Mouse (Mus musculus) midbrain, embryonic 14.5 days (tissue): Measurements from ENCODE around the gene Thrsp. TPM values are rescaled to one million over a fixed set of nuclear protein-coding genes. Genes with fewer than 3 reads are reported as not detected.

Experiments
- ATAC-seq: fragments of 200-750 bp; cut with Nextera tagmentation; 2 replicates; pipeline ENCODE4 v1.8.0; 2017; ENCODE audit warnings: moderate number of reproducible peaks, moderate library complexity; ENCODE audit not compliant: low FRiP score, low TSS enrichment
- DNase-seq: peaks from one replicate; pipeline ENCODE4 v3.0.0-alpha.2; 2015
- H3K27ac ChIP-seq: fragments of 300-500 bp; sonication (generic); replicated peaks from 2 replicates; pipeline ENCODE4 v1.5.1; 2014; ENCODE audit warnings: mild to moderate bottlenecking, low read depth, low read length, moderate library complexity
- H3K27me3 ChIP-seq: fragments of 300-500 bp; sonication (generic); 2 replicates; pipeline ENCODE4 v1.6.1; 2014; ENCODE audit warnings: low read length, control low read depth, mixed read lengths; ENCODE audit not compliant: control insufficient read depth, insufficient read depth
- H3K36me3 ChIP-seq: fragments of 300-500 bp; sonication (generic); 2 replicates; pipeline ENCODE4 v1.6.1; 2014; ENCODE audit warnings: low read length, control low read depth; ENCODE audit not compliant: control insufficient read depth, insufficient read depth
- H3K4me1 ChIP-seq: fragments of 300-500 bp; sonication (generic); 2 replicates; pipeline ENCODE4 v1.6.1; 2014; ENCODE audit warnings: mild to moderate bottlenecking, antibody characterized with exemption, low read length, control low read depth; ENCODE audit not compliant: control insufficient read depth, insufficient read depth
- H3K4me2 ChIP-seq: fragments of 300-500 bp; sonication (generic); 2 replicates; pipeline ENCODE4 v1.6.1; 2014; ENCODE audit warnings: mild to moderate bottlenecking, low read length, moderate library complexity
- H3K4me3 ChIP-seq: fragments of 300-500 bp; sonication (generic); replicated peaks from 2 replicates; pipeline ENCODE4 v1.5.1; 2014; ENCODE audit warnings: low read depth, low read length
- H3K9ac ChIP-seq: fragments of 300-500 bp; sonication (generic); replicated peaks from 2 replicates; pipeline ENCODE4 v1.6.1; 2014; ENCODE audit warnings: mild to moderate bottlenecking, low read length, moderate library complexity
- H3K9me3 ChIP-seq: fragments of 300-500 bp; sonication (generic); 2 replicates; pipeline ENCODE4 v1.6.1; 2016; ENCODE audit warnings: low read length, control low read depth, mixed read lengths; ENCODE audit not compliant: control insufficient read depth
- WGBS: fragments of 180-500 bp; shearing (Covaris S2); extraction: QIAGEN DNeasy Blood & Tissue Kit; methylation state at CpG from one replicate; pipeline ENCODE4 v1.1.7; 2014; 5-methylcytosine and 5-hydroxymethylcytosine counted together
- polyA plus RNA-seq: library from polyadenylated mRNA; unstranded; fragments of >200 nt; fragmentation: Nextera tagmentation; extraction: Ambion mirVana; gene quantifications from 2 replicates; pipeline ENCODE4 v1.2.1, GENCODE M21; 2014

Gene Thrsp
- polyA plus RNA-seq, 1 experiment from 2014 or later, result 1.2 TPM

DNA sequence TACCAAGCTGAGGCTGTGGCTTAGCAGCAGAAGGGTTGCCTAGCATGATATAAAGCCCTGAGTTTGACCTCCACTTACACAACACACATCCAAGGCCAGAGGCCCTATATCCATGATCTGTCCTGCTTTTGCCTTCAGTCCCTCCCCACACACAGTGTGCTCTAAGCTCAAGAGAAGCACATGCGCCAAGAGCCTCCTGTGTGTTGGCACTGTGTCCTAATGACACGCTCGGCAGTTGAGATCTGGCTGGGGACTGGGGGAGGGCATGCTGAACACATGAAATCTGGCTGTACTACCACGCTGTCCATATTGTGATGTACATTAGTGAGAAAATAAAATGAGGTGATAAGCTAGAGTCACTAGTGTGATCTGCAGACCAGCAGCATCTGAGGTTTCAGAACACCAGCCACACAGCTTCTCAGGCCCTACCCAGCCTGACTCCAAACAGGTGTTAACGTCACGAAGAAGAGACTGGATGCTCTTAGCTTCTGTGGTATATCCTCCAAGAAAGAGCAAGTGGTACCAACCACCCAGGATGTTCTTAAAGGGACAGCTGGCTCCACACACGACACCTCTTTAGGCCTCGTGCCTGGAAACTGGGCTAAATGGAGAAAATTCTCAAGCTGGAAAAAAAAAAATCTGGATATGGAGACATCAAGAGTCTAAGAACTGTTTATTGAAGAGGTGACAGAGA, 3.6 kb upstream of the Thrsp start:
- Histone ChIP-seq H3K36me3 (no peaks in the 10 kb centered on the region), H3K27ac (no peak overlapping the region), H3K4me1 (0 out of 2 replicates have a peak, but pooled peaks cover 4% of the 10 kb centered on the region), H3K9me3 (no peaks in the 10 kb centered on the region), H3K27me3 (no peaks in the 10 kb centered on the region), H3K4me2 (no peak overlapping the region), H3K9ac (no peak overlapping the region), H3K4me3 (no peak overlapping the region)
- DNase-seq, result peak; percentile 15
- no peak for ATAC-seq
- WGBS, result 85% methylated on average over 8 of the region's 8 CpGs

DNA sequence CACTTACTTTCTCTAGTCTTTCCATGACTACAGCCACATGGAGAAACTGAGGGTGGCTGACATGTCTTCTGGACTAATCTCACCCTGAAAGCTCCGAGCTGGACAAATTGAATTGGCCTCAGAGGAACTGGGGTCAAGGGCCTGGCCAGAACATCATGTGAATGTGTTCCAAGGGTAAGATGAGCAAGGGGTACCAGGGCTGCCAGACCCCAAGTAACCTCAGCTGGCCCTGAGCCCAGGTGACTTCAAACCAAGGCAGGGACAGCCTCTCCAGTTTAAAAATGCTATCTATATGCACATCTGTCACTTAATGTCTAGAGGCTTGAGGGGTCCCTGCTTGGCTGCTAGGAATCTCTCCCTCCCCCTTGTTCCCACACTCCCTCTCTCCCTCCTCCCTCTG, 2.9 kb upstream of the Thrsp start:
- H3K27ac ChIP-seq, result no peak overlapping the region

DNA sequence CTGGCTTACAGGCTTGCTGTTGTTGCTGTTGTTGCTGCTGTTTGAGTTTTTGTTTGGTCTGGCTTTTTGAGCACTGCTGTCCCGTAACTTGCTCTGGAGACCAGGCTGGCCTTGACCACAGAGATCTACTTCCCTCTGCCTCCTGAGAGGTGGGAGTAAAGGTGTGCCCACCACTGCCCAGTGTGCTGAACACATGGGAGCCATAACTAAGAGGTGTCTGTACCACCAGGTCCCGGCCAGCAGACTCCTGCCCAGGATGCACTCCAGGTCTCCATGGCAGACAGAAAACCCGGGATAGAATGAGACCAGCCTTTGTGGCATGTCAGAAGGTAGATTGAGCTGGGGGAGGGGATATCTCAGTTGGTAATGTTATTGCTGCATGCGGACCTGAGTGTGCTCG, 1.6 kb upstream of the Thrsp start:
- 88% methylated on average over 5 of the region's 5 CpGs for WGBS
- Histone ChIP-seq H3K36me3 (no peaks in the 10 kb centered on the region), H3K9ac (no peak overlapping the region), H3K27me3 (no peaks in the 10 kb centered on the region), H3K4me1 (no peaks in the 10 kb centered on the region), H3K27ac (no peak overlapping the region), H3K4me3 (no peak overlapping the region), H3K9me3 (no peaks in the 10 kb centered on the region), H3K4me2 (no peak overlapping the region)
- no peak for ATAC-seq
- no peak for DNase-seq

More for the DNA sequence above, 2.9 kb upstream of the Thrsp start:
- DNase-seq (no peak), ATAC-seq (no peak)
- Histone ChIP-seq H3K27me3 (no peaks in the 10 kb centered on the region), H3K4me3 (no peak overlapping the region), H3K9me3 (no peaks in the 10 kb centered on the region), H3K4me2 (no peak overlapping the region), H3K9ac (no peak overlapping the region), H3K4me1 (0 out of 2 replicates have a peak, but pooled peaks cover 4% of the 10 kb centered on the region), H3K36me3 (no peaks in the 10 kb centered on the region)
- WGBS, result 71% methylated on average over 1 of the region's 1 CpGs

DNA sequence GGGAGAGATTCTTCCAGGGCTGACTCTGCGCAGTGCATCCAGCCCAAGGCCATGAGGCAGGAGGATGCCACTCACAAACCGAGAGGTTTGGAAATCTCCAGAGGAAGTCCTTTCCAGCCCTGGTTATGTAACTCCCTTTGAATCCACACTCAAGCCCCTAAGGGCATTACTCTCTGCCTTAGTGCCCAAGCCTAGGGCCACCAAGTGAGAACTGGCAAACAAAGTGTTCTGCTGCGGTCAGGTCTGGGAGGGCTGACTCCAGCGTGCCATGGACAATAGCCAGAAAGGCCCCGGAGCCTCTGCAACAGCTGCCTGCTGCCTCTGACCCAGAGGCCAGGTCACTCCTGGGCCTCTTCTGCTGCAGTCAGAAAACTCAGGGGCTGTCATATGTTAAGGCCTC, 1.2 kb upstream of the Thrsp start:
- Histone ChIP-seq H3K9me3 (no peaks in the 10 kb centered on the region), H3K4me2 (no peak overlapping the region), H3K4me1 (no peaks in the 10 kb centered on the region), H3K36me3 (no peaks in the 10 kb centered on the region), H3K9ac (no peak overlapping the region), H3K27ac (no peak overlapping the region), H3K27me3 (no peaks in the 10 kb centered on the region), H3K4me3 (no peak overlapping the region)
- 65% methylated on average over 5 of the region's 5 CpGs for WGBS
- ATAC-seq, result peak; percentile 23; the same call in 1 of the 2 replicates
- no peak for DNase-seq

DNA sequence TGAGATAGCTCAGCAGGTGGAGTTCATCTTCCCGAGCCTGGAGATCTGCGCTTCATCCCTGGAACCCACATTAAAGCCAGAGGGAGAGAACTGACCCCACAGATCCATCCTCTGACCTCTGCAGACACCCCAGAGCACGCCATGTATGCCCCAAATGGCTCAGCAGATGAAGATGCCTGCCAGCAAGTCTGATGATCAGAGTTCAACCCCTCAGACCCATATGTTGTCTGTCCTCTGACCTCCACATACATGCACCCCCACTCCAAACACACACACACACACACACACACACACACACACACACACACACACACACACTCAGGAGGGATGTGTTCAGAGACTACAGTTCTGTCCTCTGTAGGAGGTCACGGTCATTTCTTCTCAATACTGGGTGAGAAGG, 1.1 kb downstream of the Thrsp start:
- 87% methylated on average over 4 of the region's 4 CpGs for WGBS
- no peak overlapping the region for H3K4me3 ChIP-seq
- no peak overlapping the region for H3K27ac ChIP-seq
- DNase-seq, result no peak
- peaks cover 5% of the 10 kb centered on the region; the same call in 1 of the 2 replicates for H3K36me3 ChIP-seq
- H3K9me3 ChIP-seq, result no peaks in the 10 kb centered on the region
- H3K4me2 ChIP-seq, result no peak overlapping the region
- no peaks in the 10 kb centered on the region for H3K27me3 ChIP-seq
- H3K4me1 ChIP-seq, result no peaks in the 10 kb centered on the region
- no peak overlapping the region for H3K9ac ChIP-seq
- ATAC-seq, result no peak

DNA sequence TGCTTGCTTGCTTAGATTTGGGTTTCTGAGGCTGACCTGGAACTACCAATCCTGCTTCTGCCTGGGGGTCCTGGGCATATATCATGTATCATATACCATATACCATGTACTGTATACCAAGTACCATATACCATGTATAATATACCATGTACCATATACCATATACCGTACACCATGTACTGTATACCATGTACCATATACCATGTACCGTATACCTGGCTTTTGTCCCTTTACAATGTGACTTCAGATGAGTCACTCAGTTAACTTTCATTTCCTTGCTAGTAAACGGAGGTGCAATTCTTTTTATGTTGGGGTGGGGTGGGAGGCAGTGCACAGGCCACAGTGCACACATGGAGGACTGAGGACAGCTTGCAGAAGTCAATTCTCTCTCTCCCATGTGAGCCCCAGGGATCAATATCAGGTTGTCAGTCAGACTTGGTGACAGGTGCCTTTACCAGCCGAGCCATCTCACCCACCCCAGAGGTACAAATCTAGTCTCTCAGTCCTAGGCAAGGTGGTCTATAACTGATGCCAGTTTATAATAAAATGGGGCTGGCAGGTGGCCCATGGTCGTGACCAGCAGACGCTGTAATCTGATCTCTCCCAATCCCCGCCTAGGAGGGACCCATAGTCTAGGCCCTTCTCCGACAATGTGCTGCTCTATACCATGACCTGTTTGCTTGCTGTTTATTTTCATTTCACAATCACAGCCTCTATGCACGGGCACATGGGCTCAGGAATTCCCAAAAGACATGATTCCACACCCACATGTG, 2.4 kb downstream of the Thrsp start:
- H3K9me3 ChIP-seq, result no peaks in the 10 kb centered on the region
- no peak overlapping the region for H3K4me2 ChIP-seq
- no peak overlapping the region for H3K27ac ChIP-seq
- no peaks in the 10 kb centered on the region for H3K27me3 ChIP-seq
- H3K9ac ChIP-seq, result no peak overlapping the region
- no peak for ATAC-seq
- WGBS, result 67% methylated on average over 9 of the region's 9 CpGs
- no peak for DNase-seq
- no peak overlapping the region for H3K4me3 ChIP-seq
- no peaks in the 10 kb centered on the region for H3K4me1 ChIP-seq
- H3K36me3 ChIP-seq, result peaks cover 13% of the 10 kb centered on the region

DNA sequence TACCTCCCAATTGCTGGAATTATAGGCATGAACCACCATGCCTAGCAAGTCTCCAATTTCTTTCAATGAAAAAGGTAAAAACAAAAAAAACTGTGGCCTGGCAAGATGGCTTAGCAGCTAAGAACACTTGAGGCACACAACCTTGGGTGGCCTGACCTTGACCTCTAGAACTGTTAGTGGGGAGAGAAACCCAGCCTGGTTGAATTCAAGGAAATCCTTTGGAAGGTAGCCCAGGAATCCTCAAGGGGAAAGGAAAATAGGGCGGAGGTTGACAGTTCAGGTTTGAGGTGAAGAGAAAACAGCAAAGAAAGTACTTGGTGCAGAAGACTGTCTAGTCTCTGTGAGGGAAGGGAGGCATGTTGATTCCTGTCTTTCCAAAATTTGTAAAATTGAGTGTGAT, 3.1 kb downstream of the Thrsp start:
- Histone ChIP-seq H3K4me1 (no peaks in the 10 kb centered on the region), H3K4me2 (no peak overlapping the region), H3K4me3 (no peak overlapping the region), H3K27ac (no peak overlapping the region), H3K36me3 (peaks cover 20% of the 10 kb centered on the region), H3K27me3 (no peaks in the 10 kb centered on the region), H3K9me3 (no peaks in the 10 kb centered on the region), H3K9ac (no peak overlapping the region)
- DNase-seq, result no peak
- WGBS, result 85% methylated on average over 1 of the region's 1 CpGs
- ATAC-seq, result no peak

DNA sequence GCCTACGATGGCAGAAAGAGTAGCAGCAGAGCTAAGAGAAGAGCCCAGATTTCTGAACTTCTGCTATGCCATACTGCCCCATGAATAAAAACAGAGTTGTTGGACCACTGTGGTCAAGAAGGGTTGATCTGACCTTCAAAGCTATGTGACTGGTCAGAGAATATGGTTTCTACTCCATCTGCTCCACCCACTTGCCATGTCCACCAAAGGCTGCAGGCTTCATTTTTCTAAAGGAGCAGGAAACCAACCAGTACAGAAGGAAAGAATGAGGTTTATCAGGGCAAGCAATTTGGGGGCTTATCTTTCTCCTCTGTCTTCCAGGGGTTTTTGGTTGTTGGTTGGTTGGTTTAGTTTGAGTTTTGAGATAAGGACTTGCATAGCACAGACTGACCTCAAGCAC, 3.5 kb downstream of the Thrsp start:
- Histone ChIP-seq H3K27me3 (no peaks in the 10 kb centered on the region), H3K9ac (no peak overlapping the region), H3K9me3 (no peaks in the 10 kb centered on the region), H3K27ac (no peak overlapping the region), H3K4me2 (no peak overlapping the region), H3K4me1 (no peaks in the 10 kb centered on the region), H3K36me3 (peaks cover 25% of the 10 kb centered on the region), H3K4me3 (no peak overlapping the region)
- DNase-seq, result no peak
- WGBS, result 93% methylated on average over 1 of the region's 1 CpGs
- no peak for ATAC-seq

DNA sequence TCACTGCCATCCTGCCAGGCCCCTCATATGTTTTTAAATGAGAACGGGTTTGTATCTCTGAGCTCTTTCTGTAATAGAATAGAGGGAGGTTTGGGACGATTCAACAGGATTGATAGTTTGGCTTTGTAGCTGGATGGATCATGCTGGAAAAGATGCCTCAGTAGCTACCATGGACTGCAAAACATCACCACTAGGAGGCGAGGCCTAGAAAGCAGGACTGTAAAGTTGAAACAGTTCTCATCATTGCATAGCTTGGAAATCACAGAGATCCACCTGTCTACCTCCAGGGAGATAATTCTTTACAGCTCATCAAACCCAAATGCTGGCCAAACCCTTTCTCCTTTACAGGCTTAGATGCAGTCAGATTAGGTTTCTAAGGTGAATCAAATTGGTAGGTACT, 6.0 kb downstream of the Thrsp start:
- Histone ChIP-seq H3K4me1 (no peaks in the 10 kb centered on the region), H3K9ac (no peak overlapping the region), H3K9me3 (no peaks in the 10 kb centered on the region), H3K4me2 (no peak overlapping the region), H3K36me3 (peaks cover 41% of the 10 kb centered on the region), H3K27me3 (no peaks in the 10 kb centered on the region), H3K4me3 (no peak overlapping the region), H3K27ac (no peak overlapping the region)
- DNase-seq (peak; percentile 11), ATAC-seq (no peak)
- WGBS, result 88% methylated on average over 3 of the region's 3 CpGs
